Mouse (Mus musculus): ENCODE measurements at regions not wholly inside any gene's neighbourhood (a gene's known extent, or its start where the extent isn't known, plus 50 kb on each side); places are given as distances from the start of the nearest gene placed in this dataset.

- WGBS = 92% methylated on average over 6 of the region's 6 CpGs
- Histone ChIP-seq H3K27ac (ENCODE audit: insufficient read depth, low read length) (no peak overlapping the region), H3K4me3 (ENCODE audit: extremely low read depth, insufficient read depth, insufficient read length) (no peak overlapping the region), H3K4me1 (ENCODE audit: control insufficient read depth, insufficient read depth, insufficient read length) (peaks cover 8% of the 10 kb centered on the region; the same call in 1 of the 2 replicates), H3K36me3 (ENCODE audit: control insufficient read depth, insufficient read depth, low read length) (no peaks in the 10 kb centered on the region), H3K27me3 (ENCODE audit: control insufficient read depth, insufficient read depth, low read length) (no peaks in the 10 kb centered on the region)
- no peak for DNase-seq (ENCODE audit: low read depth in 1 of 2, low spot score in 2 of 2)
- TF ChIP-seq CTCF (IDR thresholded peaks at IDR 0.05; ENCODE audit: extremely low read depth, insufficient read depth, insufficient read length, insufficient replicate concordance) (no peak), POLR2A (IDR thresholded peaks at IDR 0.05; ENCODE audit: low read depth, low read length) (no peak)
Observed at GRCm38 (mm10) chr13:51939715-51940114, 93.2 kb downstream of the Gadd45g start.

DNA sequence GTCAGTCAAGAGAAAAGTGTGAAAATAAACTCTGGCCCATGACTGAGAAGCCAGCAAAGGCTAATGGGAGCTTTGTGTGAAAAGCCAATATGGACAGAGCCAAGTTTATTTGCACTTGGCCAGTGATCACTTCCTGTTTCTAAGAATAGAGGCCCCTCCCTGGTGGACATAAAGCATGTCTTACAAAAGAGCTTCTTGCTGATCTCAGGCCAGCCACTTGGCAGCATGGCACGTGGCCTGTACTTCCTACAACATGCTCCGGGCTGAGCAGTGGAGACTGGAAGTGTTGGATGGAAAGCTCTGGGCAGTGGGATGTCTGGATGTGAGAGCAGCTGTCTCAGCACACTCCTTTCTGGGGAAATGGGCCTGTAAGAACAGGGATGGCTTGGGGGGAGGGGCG, 99.7 kb downstream of the Gadd45g start:
- DNase-seq (ENCODE audit: low read depth in 1 of 2, low spot score in 2 of 2) = no peak
- 51% methylated on average over 3 of the region's 3 CpGs for WGBS
- no peak overlapping the region for H3K27ac ChIP-seq (ENCODE audit: insufficient read depth, low read length)

GRCm38 (mm10) chr13:51948896-51949295, 102.4 kb downstream of the Gadd45g start:
- no peak for DNase-seq (ENCODE audit: low read depth in 1 of 2, low spot score in 2 of 2)
- H3K36me3 ChIP-seq (ENCODE audit: control insufficient read depth, insufficient read depth, low read length) = no peaks in the 10 kb centered on the region
- TF ChIP-seq CTCF (IDR thresholded peaks at IDR 0.05; ENCODE audit: extremely low read depth, insufficient read depth, insufficient read length, insufficient replicate concordance) = no peak
- no peak for TF ChIP-seq POLR2A (IDR thresholded peaks at IDR 0.05; ENCODE audit: low read depth, low read length)
- 87% methylated on average over 3 of the region's 3 CpGs for WGBS
- peaks cover 10% of the 10 kb centered on the region; the same call in 1 of the 2 replicates for H3K4me1 ChIP-seq (ENCODE audit: control insufficient read depth, insufficient read depth, insufficient read length)
- no peak overlapping the region for H3K27ac ChIP-seq (ENCODE audit: insufficient read depth, low read length)
- H3K27me3 ChIP-seq (ENCODE audit: control insufficient read depth, insufficient read depth, low read length) = no peaks in the 10 kb centered on the region
- no peak overlapping the region for H3K4me3 ChIP-seq (ENCODE audit: extremely low read depth, insufficient read depth, insufficient read length)

More for the DNA sequence above, 99.7 kb downstream of the Gadd45g start:
- Histone ChIP-seq H3K27me3 (ENCODE audit: control insufficient read depth, insufficient read depth, low read length) (no peaks in the 10 kb centered on the region), H3K4me1 (ENCODE audit: control insufficient read depth, insufficient read depth, insufficient read length) (peaks cover 12% of the 10 kb centered on the region; the same call in 1 of the 2 replicates), H3K4me3 (ENCODE audit: extremely low read depth, insufficient read depth, insufficient read length) (no peak overlapping the region), H3K36me3 (ENCODE audit: control insufficient read depth, insufficient read depth, low read length) (no peaks in the 10 kb centered on the region)
- TF ChIP-seq CTCF (IDR thresholded peaks at IDR 0.05; ENCODE audit: extremely low read depth, insufficient read depth, insufficient read length, insufficient replicate concordance) (no peak), POLR2A (IDR thresholded peaks at IDR 0.05; ENCODE audit: low read depth, low read length) (no peak)

- no peak overlapping the region for H3K4me3 ChIP-seq (ENCODE audit: extremely low read depth, insufficient read depth, insufficient read length)
- no peaks in the 10 kb centered on the region for H3K27me3 ChIP-seq (ENCODE audit: control insufficient read depth, insufficient read depth, low read length)
- H3K4me1 ChIP-seq (ENCODE audit: control insufficient read depth, insufficient read depth, insufficient read length) = peaks cover 1% of the 10 kb centered on the region; the same call in 1 of the 2 replicates
- TF ChIP-seq POLR2A (IDR thresholded peaks at IDR 0.05; ENCODE audit: low read depth, low read length) = no peak
- TF ChIP-seq CTCF (IDR thresholded peaks at IDR 0.05; ENCODE audit: extremely low read depth, insufficient read depth, insufficient read length, insufficient replicate concordance) = no peak
- no peaks in the 10 kb centered on the region for H3K36me3 ChIP-seq (ENCODE audit: control insufficient read depth, insufficient read depth, low read length)
- H3K27ac ChIP-seq (ENCODE audit: insufficient read depth, low read length) = no peak overlapping the region
- WGBS = 26% methylated on average over 7 of the region's 7 CpGs
- DNase-seq (ENCODE audit: low read depth in 1 of 2, low spot score in 2 of 2) = no peak
Observed at GRCm38 (mm10) chr13:51951506-51952038, 105.1 kb downstream of the Gadd45g start.

- H3K27me3 ChIP-seq (ENCODE audit: control insufficient read depth, insufficient read depth, low read length) = no peaks in the 10 kb centered on the region
- H3K27ac ChIP-seq (ENCODE audit: insufficient read depth, low read length) = no peak overlapping the region
- DNase-seq (ENCODE audit: low read depth in 1 of 2, low spot score in 2 of 2) = no peak
Observed at GRCm38 (mm10) chr13:51953084-51953483, 106.6 kb downstream of the Gadd45g start.

DNA sequence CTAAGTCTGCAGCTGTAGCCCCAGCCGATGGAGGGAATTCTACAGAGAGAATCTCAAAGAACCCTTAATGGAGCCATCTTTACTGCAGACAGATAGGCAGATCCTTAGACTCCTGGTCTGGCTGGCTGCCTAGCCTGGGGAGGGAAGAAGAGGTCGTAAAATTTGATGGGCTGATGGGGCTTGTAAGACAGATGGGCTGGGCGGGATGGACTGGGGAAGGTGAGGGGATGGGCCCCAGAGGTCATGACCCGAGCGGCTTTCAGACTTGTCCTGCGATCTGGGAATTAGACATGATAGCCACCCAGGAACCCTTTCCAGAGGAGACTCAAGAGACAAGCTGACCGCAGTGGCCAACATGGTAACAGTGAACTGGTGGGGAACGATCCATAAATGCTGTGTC, 107.1 kb downstream of the Gadd45g start:
- Histone ChIP-seq H3K4me1 (ENCODE audit: control insufficient read depth, insufficient read depth, insufficient read length) (no peaks in the 10 kb centered on the region), H3K4me3 (ENCODE audit: extremely low read depth, insufficient read depth, insufficient read length) (no peak overlapping the region), H3K27ac (ENCODE audit: insufficient read depth, low read length) (no peak overlapping the region), H3K36me3 (ENCODE audit: control insufficient read depth, insufficient read depth, low read length) (no peaks in the 10 kb centered on the region), H3K27me3 (ENCODE audit: control insufficient read depth, insufficient read depth, low read length) (no peaks in the 10 kb centered on the region)
- TF ChIP-seq POLR2A (IDR thresholded peaks at IDR 0.05; ENCODE audit: low read depth, low read length) (no peak), CTCF (IDR thresholded peaks at IDR 0.05; ENCODE audit: extremely low read depth, insufficient read depth, insufficient read length, insufficient replicate concordance) (no peak)
- WGBS = 92% methylated on average over 8 of the region's 8 CpGs
- no peak for DNase-seq (ENCODE audit: low read depth in 1 of 2, low spot score in 2 of 2)

More at GRCm38 (mm10) chr13:51953084-51953483, 106.6 kb downstream of the Gadd45g start:
- WGBS = 78% methylated on average over 4 of the region's 4 CpGs
- TF ChIP-seq POLR2A (IDR thresholded peaks at IDR 0.05; ENCODE audit: low read depth, low read length) (no peak), CTCF (IDR thresholded peaks at IDR 0.05; ENCODE audit: extremely low read depth, insufficient read depth, insufficient read length, insufficient replicate concordance) (no peak)
- H3K36me3 ChIP-seq (ENCODE audit: control insufficient read depth, insufficient read depth, low read length) = no peaks in the 10 kb centered on the region
- H3K4me1 ChIP-seq (ENCODE audit: control insufficient read depth, insufficient read depth, insufficient read length) = no peaks in the 10 kb centered on the region
- no peak overlapping the region for H3K4me3 ChIP-seq (ENCODE audit: extremely low read depth, insufficient read depth, insufficient read length)

DNA sequence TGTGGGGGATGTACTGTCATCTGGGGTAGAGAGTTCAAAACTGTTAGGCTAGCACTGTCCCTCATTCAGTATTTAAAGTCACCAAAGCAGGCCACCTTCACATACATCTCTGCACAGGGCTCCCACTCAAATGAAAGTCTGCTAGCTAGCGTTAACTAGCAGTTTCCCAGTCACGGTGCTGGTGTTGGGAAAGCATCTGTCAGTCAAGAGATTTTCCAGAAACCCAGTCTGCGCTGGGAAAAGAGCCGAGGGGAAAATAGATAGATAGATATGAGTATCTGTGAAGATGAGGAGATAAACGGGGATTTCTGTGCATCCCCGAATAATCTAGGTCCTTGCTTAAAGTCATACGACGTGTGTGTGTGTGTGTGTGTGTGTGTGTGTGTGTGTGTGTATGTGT, 110.6 kb downstream of the Gadd45g start:
- Histone ChIP-seq H3K36me3 (ENCODE audit: control insufficient read depth, insufficient read depth, low read length) (no peaks in the 10 kb centered on the region), H3K27ac (ENCODE audit: insufficient read depth, low read length) (no peak overlapping the region), H3K27me3 (ENCODE audit: control insufficient read depth, insufficient read depth, low read length) (no peaks in the 10 kb centered on the region), H3K4me3 (ENCODE audit: extremely low read depth, insufficient read depth, insufficient read length) (no peak overlapping the region), H3K4me1 (ENCODE audit: control insufficient read depth, insufficient read depth, insufficient read length) (no peaks in the 10 kb centered on the region)
- WGBS = 90% methylated on average over 8 of the region's 8 CpGs
- no peak for TF ChIP-seq POLR2A (IDR thresholded peaks at IDR 0.05; ENCODE audit: low read depth, low read length)
- no peak for TF ChIP-seq CTCF (IDR thresholded peaks at IDR 0.05; ENCODE audit: extremely low read depth, insufficient read depth, insufficient read length, insufficient replicate concordance)
- no peak for DNase-seq (ENCODE audit: low read depth in 1 of 2, low spot score in 2 of 2)

All from spleen, adult 2 months (tissue).